Mouse (Mus musculus) heart, embryonic 11.5 days (tissue): ENCODE results near the gene Ubl3. TPM values are rescaled to one million over a fixed set of nuclear protein-coding genes. Genes with fewer than 3 reads are reported as not detected.

Source experiments
- ATAC-seq: fragments of 200-750 bp; cut with Nextera tagmentation; replicated peaks from 2 replicates; pipeline ENCODE4 v1.8.0; 2017; ENCODE audit warnings: moderate library complexity; ENCODE audit not compliant: insufficient number of reproducible peaks, low FRiP score, low TSS enrichment
- H3K27ac ChIP-seq: fragments of 300-500 bp; sonication (generic); 2 replicates; pipeline ENCODE4 v1.5.1; 2014; ENCODE audit warnings: mild to moderate bottlenecking, low read depth, low read length
- H3K27me3 ChIP-seq: fragments of 300-500 bp; sonication (generic); 2 replicates; pipeline ENCODE4 v1.6.1; 2014; ENCODE audit warnings: mild to moderate bottlenecking, low read length, mixed read lengths; ENCODE audit not compliant: control insufficient read depth, insufficient read depth
- H3K36me3 ChIP-seq: fragments of 300-500 bp; sonication (generic); 2 replicates; pipeline ENCODE4 v1.6.1; 2014; ENCODE audit warnings: mild to moderate bottlenecking, low read length, moderate library complexity, mixed read lengths; ENCODE audit not compliant: control insufficient read depth, insufficient read depth
- H3K4me1 ChIP-seq: fragments of 300-500 bp; sonication (generic); 2 replicates; pipeline ENCODE4 v1.6.1; 2014; ENCODE audit warnings: low read length; ENCODE audit not compliant: control insufficient read depth, insufficient read depth
- H3K4me2 ChIP-seq: fragments of 300-500 bp; sonication (generic); 2 replicates; pipeline ENCODE4 v1.6.1; 2014; ENCODE audit warnings: mild to moderate bottlenecking, moderate library complexity
- H3K4me3 ChIP-seq: fragments of 300-500 bp; sonication (generic); 2 replicates; pipeline ENCODE4 v1.5.1; 2014; ENCODE audit warnings: low read depth, low read length
- H3K9ac ChIP-seq: fragments of 300-500 bp; sonication (generic); 2 replicates; pipeline ENCODE4 v1.6.1; 2014; ENCODE audit warnings: mild to moderate bottlenecking, low read depth, low read length, moderate library complexity
- H3K9me3 ChIP-seq: fragments of 300-500 bp; sonication (generic); replicated peaks from 2 replicates; pipeline ENCODE4 v1.6.1; 2016; ENCODE audit warnings: low read length; ENCODE audit not compliant: control insufficient read depth
- WGBS: fragments of 180-500 bp; shearing (Covaris S2); extraction: QIAGEN DNeasy Blood & Tissue Kit; methylation state at CpG from one replicate; pipeline ENCODE4 v1.1.7; 2014; ENCODE audit not compliant: insufficient replicate concordance; 5-methylcytosine and 5-hydroxymethylcytosine counted together
- polyA plus RNA-seq: library from polyadenylated mRNA; unstranded; fragments of >200 nt; fragmentation: Nextera tagmentation; extraction: Ambion mirVana; gene quantifications from 2 replicates; pipeline ENCODE4 v1.2.1, GENCODE M21; 2014

Ubl3 gene
- polyA plus RNA-seq, 1 experiment from 2014 or later, result 57.1 TPM

- peaks cover 19% of the 10 kb centered on the region for H3K36me3 ChIP-seq
- no peak overlapping the region for H3K27ac ChIP-seq
- no peak overlapping the region for H3K9ac ChIP-seq
- no peak overlapping the region for H3K4me2 ChIP-seq
- H3K9me3 ChIP-seq, result no peaks in the 10 kb centered on the region
- H3K27me3 ChIP-seq, result no peaks in the 10 kb centered on the region
- no peaks in the 10 kb centered on the region; the same call in none of the 2 replicates for H3K4me1 ChIP-seq
- 74% methylated on average over 7 of the region's 7 CpGs for WGBS
- no peak for ATAC-seq
- H3K4me3 ChIP-seq, result no peak overlapping the region
Observed at GRCm38 (mm10) chr5:148509731-148510130, 42.9 kb downstream of the Ubl3 start.

DNA sequence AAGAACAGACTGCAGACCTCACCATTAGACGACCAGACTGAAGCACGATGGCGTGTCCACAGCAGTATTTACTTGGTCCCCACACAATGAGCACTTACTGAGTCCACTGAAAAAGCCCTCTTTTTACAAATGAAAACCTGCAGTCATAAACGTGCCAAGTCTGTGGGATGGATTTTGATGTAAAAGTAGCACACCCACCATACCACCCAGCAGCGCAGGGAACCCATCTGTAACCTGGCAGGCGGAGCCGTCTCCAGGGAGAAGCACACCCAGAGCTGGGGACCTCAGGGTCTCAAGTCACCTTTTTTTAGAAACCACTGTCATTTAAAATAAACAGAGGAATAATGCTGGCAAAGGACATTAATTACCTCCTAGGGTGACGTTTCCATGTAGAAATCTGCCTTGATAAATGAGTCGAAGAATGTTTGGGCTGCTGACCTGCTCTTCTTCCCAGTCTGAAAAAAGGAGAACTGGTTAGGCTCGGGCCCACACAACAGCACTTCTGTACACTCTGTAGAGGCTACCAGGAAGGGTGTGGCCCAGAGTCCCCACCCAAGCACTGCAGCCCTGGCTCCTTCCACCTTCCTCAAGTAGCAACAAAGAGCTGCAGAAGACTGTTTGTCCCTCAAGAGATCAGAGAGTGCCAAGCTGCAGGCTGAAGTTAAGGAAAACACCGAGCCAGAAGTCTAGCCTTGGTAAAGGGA is 43.5 kb downstream of the Ubl3 start:
- H3K4me3 ChIP-seq, result no peak overlapping the region
- no peaks in the 10 kb centered on the region; the same call in none of the 2 replicates for H3K4me1 ChIP-seq
- H3K9me3 ChIP-seq, result no peaks in the 10 kb centered on the region
- whole genome bisulfite sequencing, result 81% methylated on average over 11 of the region's 11 CpGs
- ATAC-seq, result no peak
- H3K36me3 ChIP-seq, result peaks cover 19% of the 10 kb centered on the region
- no peak overlapping the region for H3K4me2 ChIP-seq
- no peaks in the 10 kb centered on the region for H3K27me3 ChIP-seq
- no peak overlapping the region for H3K27ac ChIP-seq
- no peak overlapping the region for H3K9ac ChIP-seq

DNA sequence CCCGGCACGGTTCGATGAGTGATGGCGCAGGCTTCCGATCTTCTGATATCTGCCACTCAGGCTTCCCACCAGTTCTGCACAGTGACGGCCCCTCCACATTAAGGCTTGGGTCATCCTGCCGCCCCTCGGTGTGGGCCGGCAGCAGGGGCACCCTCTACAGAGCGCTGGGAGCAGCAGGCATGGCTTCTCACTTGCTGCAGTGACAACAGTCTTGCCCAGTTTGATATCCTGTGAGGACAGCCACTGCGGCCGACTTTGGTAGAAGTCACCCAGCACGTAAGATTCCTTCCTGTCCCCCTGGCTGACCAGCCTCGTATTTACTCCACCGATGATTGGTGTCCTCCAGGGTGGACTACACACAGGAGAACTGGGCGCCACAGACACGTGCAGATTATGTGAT is 47.2 kb downstream of the Ubl3 start:
- H3K9ac ChIP-seq, result no peak overlapping the region
- H3K4me1 ChIP-seq, result no peaks in the 10 kb centered on the region; the same call in 1 of the 2 replicates
- H3K27me3 ChIP-seq, result no peaks in the 10 kb centered on the region
- H3K4me3 ChIP-seq, result no peak overlapping the region
- H3K27ac ChIP-seq, result no peak overlapping the region
- H3K36me3 ChIP-seq, result peaks cover 16% of the 10 kb centered on the region
- no peak for ATAC-seq
- 90% methylated on average over 17 of the region's 17 CpGs for WGBS
- no peaks in the 10 kb centered on the region for H3K9me3 ChIP-seq
- no peak overlapping the region for H3K4me2 ChIP-seq

DNA sequence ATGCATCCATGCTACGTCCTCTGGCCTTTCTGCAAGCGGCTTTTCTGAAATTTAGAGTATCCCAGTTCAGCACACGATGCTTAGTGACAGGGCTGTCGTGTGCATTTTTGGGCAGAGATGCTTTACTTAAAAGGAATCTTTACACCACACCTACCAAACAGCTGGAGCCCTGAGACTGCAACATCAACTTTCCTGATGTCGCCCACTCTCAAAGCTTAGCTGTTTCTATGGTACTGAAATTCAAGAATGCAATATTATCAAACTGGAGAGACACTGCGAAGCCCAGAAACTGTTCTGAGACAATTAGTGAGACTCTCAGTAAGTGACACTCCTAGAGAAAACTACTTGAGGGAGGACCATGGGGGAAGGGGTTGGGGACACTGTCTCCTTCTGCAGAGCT is 50.4 kb downstream of the Ubl3 start:
- ATAC-seq, result no peak
- Histone ChIP-seq H3K27me3 (no peaks in the 10 kb centered on the region), H3K9ac (no peak overlapping the region), H3K4me3 (no peak overlapping the region), H3K27ac (no peak overlapping the region), H3K4me2 (no peak overlapping the region), H3K36me3 (peaks cover 9% of the 10 kb centered on the region), H3K9me3 (no peaks in the 10 kb centered on the region), H3K4me1 (no peaks in the 10 kb centered on the region)
- 87% methylated on average over 6 of the region's 6 CpGs for WGBS

DNA sequence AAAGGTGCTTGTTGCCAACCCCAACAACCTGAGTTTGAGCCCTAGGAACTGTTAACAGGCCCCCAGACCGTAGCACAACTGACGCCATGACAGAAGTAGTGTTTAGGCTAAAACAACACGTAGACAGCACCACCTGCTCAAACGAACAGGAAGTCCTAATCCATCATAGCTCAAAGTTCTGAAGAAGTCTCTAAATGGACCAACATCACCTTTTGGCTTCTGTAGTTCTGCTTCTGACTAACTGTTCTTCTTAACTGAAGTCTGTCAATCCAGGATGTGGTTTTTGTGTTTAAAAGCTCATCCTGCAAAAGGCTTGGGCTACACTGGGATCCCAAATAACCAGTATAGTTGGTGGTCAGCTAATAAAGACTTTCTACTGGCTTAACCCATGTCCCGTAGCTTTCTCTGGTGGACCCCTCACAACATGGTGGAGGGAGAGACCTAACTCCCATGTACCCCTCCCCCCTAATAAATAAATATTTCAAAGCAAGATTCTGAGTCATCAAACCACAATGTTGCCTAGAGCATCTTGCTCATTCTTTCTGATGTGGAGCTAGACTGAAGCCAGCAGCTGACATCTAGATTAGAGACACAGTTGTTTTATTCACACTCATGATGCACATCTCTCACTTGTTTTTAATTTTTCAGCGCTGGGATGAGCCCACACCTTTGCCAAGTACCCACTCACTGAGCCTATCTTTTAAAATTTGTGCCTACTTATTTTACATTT is 51.2 kb downstream of the Ubl3 start:
- no peaks in the 10 kb centered on the region for H3K4me1 ChIP-seq
- no peak overlapping the region for H3K4me2 ChIP-seq
- H3K27me3 ChIP-seq, result no peaks in the 10 kb centered on the region
- peaks cover 6% of the 10 kb centered on the region for H3K36me3 ChIP-seq
- H3K9me3 ChIP-seq, result no peaks in the 10 kb centered on the region
- no peak for ATAC-seq
- no peak overlapping the region for H3K27ac ChIP-seq
- H3K9ac ChIP-seq, result no peak overlapping the region
- H3K4me3 ChIP-seq, result no peak overlapping the region
- WGBS, result 86% methylated on average over 6 of the region's 6 CpGs

GRCm38 (mm10) chr5:148500516-148500915 is 52.1 kb downstream of the Ubl3 start:
- no peaks in the 10 kb centered on the region for H3K9me3 ChIP-seq
- H3K4me1 ChIP-seq, result no peaks in the 10 kb centered on the region
- no peak overlapping the region for H3K4me3 ChIP-seq
- H3K9ac ChIP-seq, result no peak overlapping the region
- H3K4me2 ChIP-seq, result no peak overlapping the region
- no peak overlapping the region for H3K27ac ChIP-seq
- no peak for ATAC-seq
- peaks cover 4% of the 10 kb centered on the region; the same call in 1 of the 2 replicates for H3K36me3 ChIP-seq
- WGBS, result 90% methylated on average over 8 of the region's 8 CpGs
- no peaks in the 10 kb centered on the region for H3K27me3 ChIP-seq

GRCm38 (mm10) chr5:148499616-148500015 is 53.0 kb downstream of the Ubl3 start:
- H3K4me1 ChIP-seq, result no peaks in the 10 kb centered on the region
- no peaks in the 10 kb centered on the region for H3K9me3 ChIP-seq
- no peak overlapping the region for H3K4me2 ChIP-seq
- H3K27ac ChIP-seq, result no peak overlapping the region
- no peak for ATAC-seq
- no peaks in the 10 kb centered on the region for H3K27me3 ChIP-seq
- no peak overlapping the region for H3K4me3 ChIP-seq
- WGBS, result 77% methylated on average over 5 of the region's 5 CpGs
- no peak overlapping the region for H3K9ac ChIP-seq
- H3K36me3 ChIP-seq, result no peaks in the 10 kb centered on the region

DNA sequence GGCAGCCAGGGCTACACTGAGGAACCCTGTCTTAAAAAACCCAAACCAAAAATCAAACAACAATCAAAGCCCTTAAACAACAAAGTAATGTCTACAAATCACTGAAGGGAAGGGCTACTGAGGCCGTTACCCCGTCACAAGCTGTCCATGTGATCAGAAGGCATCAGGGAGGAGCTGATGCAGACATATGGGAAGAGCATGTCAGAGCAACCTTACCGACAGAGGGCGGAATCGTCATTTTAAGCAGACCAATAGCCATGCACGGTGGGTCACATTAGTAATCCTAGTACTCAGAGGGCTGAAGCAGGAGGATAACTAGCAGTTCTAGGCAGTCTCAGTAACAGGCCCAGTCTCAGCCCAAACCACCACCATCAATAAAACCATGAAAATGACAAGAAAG is 56.6 kb downstream of the Ubl3 start:
- no peaks in the 10 kb centered on the region for H3K4me1 ChIP-seq
- no peak overlapping the region for H3K4me2 ChIP-seq
- H3K27me3 ChIP-seq, result no peaks in the 10 kb centered on the region
- no peak for ATAC-seq
- H3K36me3 ChIP-seq, result no peaks in the 10 kb centered on the region
- no peak overlapping the region for H3K27ac ChIP-seq
- no peak overlapping the region for H3K4me3 ChIP-seq
- no peaks in the 10 kb centered on the region for H3K9me3 ChIP-seq
- 83% methylated on average over 6 of the region's 6 CpGs for WGBS
- no peak overlapping the region for H3K9ac ChIP-seq
